Mouse (Mus musculus) kidney, adult 2 months (tissue): Measurements from ENCODE around the gene Ets1. TPM values are rescaled to one million over a fixed set of nuclear protein-coding genes. Genes with fewer than 3 reads are reported as not detected.

ENCODE experiments used
- DNase-seq: peaks from one replicate; pipeline ENCODE4 v3.0.0; 2021
- H3K27ac ChIP-seq: fragments of 200-500 bp; 2 replicates; pipeline ENCODE4 v1.5.1; 2012; ENCODE audit warnings: low read depth, low read length, control low read depth, inconsistent platforms; ENCODE audit not compliant: insufficient read depth
- H3K27me3 ChIP-seq: fragments of 200-500 bp; replicated peaks from 2 replicates; pipeline ENCODE4 v1.6.1; 2012; ENCODE audit warnings: mild to moderate bottlenecking, moderate library complexity, low read length, inconsistent platforms; ENCODE audit not compliant: control insufficient read depth, insufficient read depth
- H3K36me3 ChIP-seq: fragments of 200-500 bp; 2 replicates; pipeline ENCODE4 v1.6.1; 2012; ENCODE audit warnings: mild to moderate bottlenecking, moderate library complexity, low read length, inconsistent platforms; ENCODE audit not compliant: control insufficient read depth, insufficient read depth
- H3K4me1 ChIP-seq: fragments of 200-500 bp; 2 replicates; pipeline ENCODE4 v1.6.1; 2011; ENCODE audit warnings: low read length; ENCODE audit not compliant: control insufficient read depth, insufficient read depth
- H3K4me3 ChIP-seq: fragments of 200-500 bp; 2 replicates; pipeline ENCODE4 v1.5.1; 2011; ENCODE audit warnings: mild to moderate bottlenecking, low read depth, low read length, control low read depth; ENCODE audit not compliant: insufficient read depth
- CTCF ChIP-seq: fragments of 200-500 bp; conservative IDR thresholded peaks from 2 replicates; pipeline ENCODE4 v1.5.1; 2011; ENCODE audit warnings: low read depth, mild to moderate bottlenecking, control low read depth, low read length, moderate library complexity, mixed read lengths; ENCODE audit not compliant: insufficient read depth, insufficient read length
- POLR2A ChIP-seq: fragments of 200-500 bp; IDR thresholded peaks from one replicate; pipeline ENCODE4 v1.6.1; 2011; ENCODE audit warnings: low read depth, low read length, control low read depth
- WGBS: fragments of 180-500 bp; shearing (Covaris S2); methylation state at CpG from one replicate; pipeline ENCODE4 v1.1.7; 2018; 5-methylcytosine and 5-hydroxymethylcytosine counted together
- polyA plus RNA-seq: library from polyadenylated mRNA; depleted of rRNA; stranded (reverse); fragments of >200 nt; gene quantifications from 2 replicates; pipeline ENCODE4 v1.2.3, GENCODE M21; 2012

Ets1 gene
- polyA plus RNA-seq, 1 experiment: 25.2 TPM

DNA sequence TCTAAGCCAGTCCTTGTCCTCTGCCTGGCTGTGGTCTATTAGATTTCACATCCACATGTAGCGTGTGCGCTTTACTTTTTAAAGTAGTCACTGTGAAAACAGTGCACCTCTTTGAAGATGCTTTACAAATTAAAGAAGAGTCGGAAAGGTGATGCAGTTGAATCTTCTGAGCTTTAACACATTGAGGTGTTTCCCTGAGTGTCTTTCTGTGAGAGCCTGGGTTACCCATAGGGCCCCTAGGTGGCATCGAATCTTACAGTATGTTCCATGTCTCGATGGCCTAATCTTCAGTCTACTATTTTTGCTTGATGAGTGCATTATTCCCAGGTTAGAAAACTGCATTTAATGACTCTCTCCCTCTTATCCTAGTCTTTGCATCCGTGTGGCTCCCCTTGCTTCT lies 41.6 kb downstream of the Ets1 start:
- H3K27ac ChIP-seq: no peak overlapping the region
- 88% methylated on average over 6 of the region's 6 CpGs for WGBS

DNA sequence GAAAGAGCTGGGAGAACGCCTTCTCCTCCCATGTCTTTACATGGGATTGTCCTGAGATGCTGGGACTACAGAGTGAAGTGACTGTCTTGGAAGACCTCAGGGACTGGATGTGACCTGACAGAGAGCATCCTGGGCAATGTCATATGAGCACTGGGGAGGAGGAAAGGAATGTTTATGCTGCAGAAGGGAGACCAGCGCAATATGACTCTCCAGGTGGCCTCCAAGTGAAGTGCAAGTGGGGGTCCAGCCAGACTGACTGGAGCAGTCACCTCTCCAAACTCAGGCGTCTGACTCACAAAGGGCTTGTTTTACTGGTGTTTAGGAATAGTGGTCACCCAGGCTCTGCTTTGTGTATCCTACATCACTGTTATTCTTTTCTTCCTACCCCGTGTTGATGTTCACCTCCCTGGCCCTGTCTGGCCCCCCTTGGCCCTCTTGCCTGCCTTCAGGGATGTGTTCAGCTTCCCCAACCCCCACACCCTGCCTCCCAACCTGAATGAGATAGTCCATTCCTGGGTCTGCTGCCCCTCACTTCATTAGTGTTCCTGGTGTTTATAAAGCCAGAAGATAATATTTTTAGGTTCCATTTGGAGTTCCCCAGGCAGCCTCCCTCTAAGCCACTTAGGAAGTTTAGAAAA lies 42.2 kb downstream of the Ets1 start:
- Histone ChIP-seq H3K4me1 (no peaks in the 10 kb centered on the region), H3K27ac (no peak overlapping the region), H3K4me3 (no peak overlapping the region), H3K27me3 (no peaks in the 10 kb centered on the region), H3K36me3 (no peaks in the 10 kb centered on the region)
- 73% methylated on average over 4 of the region's 4 CpGs for WGBS
- no peak for DNase-seq
- TF ChIP-seq POLR2A: no peak
- TF ChIP-seq CTCF: no peak

More for the DNA sequence above, 41.6 kb downstream of the Ets1 start:
- Histone ChIP-seq H3K27me3 (no peaks in the 10 kb centered on the region), H3K4me3 (no peak overlapping the region), H3K4me1 (no peaks in the 10 kb centered on the region), H3K36me3 (no peaks in the 10 kb centered on the region)
- no peak for TF ChIP-seq CTCF
- no peak for TF ChIP-seq POLR2A
- no peak for DNase-seq

DNA sequence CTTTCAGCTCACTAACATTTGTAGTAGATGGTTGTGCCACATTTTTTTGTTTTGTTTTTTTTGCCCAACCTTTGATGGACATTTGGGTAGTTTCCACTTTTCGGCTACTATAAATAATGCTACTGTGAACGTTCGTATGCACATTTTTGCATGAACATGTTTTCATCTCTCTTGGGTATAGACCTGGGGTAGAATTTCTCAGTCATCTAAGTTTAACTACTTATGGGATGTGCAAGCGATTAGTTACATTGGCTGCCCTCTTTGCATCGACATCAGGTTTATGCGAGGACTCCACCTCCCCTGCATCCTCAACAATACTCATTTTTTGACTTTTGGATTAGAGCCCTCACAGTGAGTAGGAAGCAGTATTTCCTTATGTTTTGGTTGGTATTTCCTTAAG lies 43.5 kb downstream of the Ets1 start:
- WGBS: 70% methylated on average over 6 of the region's 6 CpGs
- no peak for TF ChIP-seq POLR2A
- no peak for TF ChIP-seq CTCF
- H3K4me3 ChIP-seq: no peak overlapping the region
- H3K27me3 ChIP-seq: no peaks in the 10 kb centered on the region
- DNase-seq: no peak
- no peaks in the 10 kb centered on the region for H3K36me3 ChIP-seq
- H3K27ac ChIP-seq: no peak overlapping the region
- H3K4me1 ChIP-seq: no peaks in the 10 kb centered on the region

- no peak for DNase-seq
- TF ChIP-seq CTCF (no peak), POLR2A (no peak)
- H3K36me3 ChIP-seq: no peaks in the 10 kb centered on the region
- no peak overlapping the region for H3K4me3 ChIP-seq
- H3K27ac ChIP-seq: no peak overlapping the region
- H3K27me3 ChIP-seq: no peaks in the 10 kb centered on the region
- no peaks in the 10 kb centered on the region for H3K4me1 ChIP-seq
- 78% methylated on average over 2 of the region's 2 CpGs for WGBS
These were observed 44.2 kb downstream of the Ets1 start for GRCm38 (mm10) chr9:32680201-32680600.

GRCm38 (mm10) chr9:32685793-32686558 lies 50.0 kb downstream of the Ets1 start:
- Histone ChIP-seq H3K36me3 (no peaks in the 10 kb centered on the region), H3K4me1 (no peaks in the 10 kb centered on the region), H3K4me3 (no peak overlapping the region), H3K27ac (no peak overlapping the region), H3K27me3 (no peaks in the 10 kb centered on the region)
- 69% methylated on average over 8 of the region's 8 CpGs for WGBS
- no peak for TF ChIP-seq CTCF
- TF ChIP-seq POLR2A: no peak
- no peak for DNase-seq

DNA sequence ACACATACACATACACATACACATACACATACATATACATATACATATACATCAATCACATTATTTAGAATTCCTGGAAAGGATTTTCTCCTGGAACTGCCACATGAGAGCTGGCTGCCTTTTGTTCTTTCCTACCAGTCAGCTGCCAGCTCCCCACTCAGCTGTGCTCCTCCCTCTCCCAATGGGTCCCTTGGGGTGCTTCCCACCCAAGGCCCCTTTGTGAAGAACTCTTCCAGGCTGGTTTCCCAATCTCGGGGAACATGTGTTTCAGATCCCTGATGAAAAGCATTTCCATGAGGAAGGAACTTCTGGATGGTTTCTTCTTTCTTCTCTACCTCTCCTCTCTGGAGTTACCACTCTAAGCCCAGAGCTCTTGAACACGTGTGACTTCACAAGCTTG lies 52.3 kb downstream of the Ets1 start:
- no peak for DNase-seq
- H3K27ac ChIP-seq: no peak overlapping the region; the same call in 1 of the 2 replicates
- H3K27me3 ChIP-seq: no peaks in the 10 kb centered on the region
- 77% methylated on average over 2 of the region's 2 CpGs for WGBS
- TF ChIP-seq CTCF (no peak), POLR2A (no peak)
- no peak overlapping the region for H3K4me3 ChIP-seq
- H3K4me1 ChIP-seq: no peaks in the 10 kb centered on the region
- H3K36me3 ChIP-seq: no peaks in the 10 kb centered on the region

DNA sequence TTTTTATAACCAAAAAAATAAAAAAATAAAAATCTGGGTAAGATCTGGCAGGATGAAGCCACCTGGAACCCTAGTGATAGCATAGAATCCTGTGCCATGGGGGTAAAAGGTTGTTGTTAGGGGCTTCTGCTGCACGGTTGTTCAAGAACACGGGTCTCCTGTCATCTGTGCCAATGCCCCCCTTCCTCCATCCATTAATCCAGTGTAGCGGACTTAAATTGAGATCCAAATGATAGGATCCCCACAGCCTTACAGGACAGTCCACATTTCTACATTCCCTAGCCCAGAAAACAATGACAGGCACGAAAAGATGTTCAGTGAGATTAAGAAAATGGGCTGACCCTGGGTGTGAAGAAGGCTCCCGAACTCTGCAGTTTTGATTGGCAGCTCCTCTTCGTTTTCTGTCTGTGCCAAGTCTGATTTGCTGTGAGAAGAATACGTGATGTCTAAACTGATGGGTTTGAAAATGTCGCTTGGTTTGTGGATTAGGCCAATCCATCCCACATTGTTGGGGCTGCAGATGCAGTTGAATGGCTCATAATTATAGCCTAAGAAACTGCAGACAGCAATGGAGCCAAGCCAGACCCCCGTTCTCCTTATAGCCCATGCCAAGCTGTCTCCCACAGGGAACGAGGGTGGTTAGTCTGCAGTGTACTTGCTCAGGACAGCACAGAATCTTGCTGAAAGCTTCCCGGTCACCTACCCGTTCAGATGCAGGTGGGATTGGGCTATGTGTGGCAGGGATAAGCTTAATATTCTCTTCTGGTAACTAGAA lies 55.3 kb downstream of the Ets1 start:
- H3K27ac ChIP-seq: no peak overlapping the region
- H3K36me3 ChIP-seq: no peaks in the 10 kb centered on the region
- H3K4me3 ChIP-seq: no peak overlapping the region
- H3K27me3 ChIP-seq: no peaks in the 10 kb centered on the region
- no peaks in the 10 kb centered on the region; the same call in 1 of the 2 replicates for H3K4me1 ChIP-seq
- no peak for TF ChIP-seq CTCF
- no peak for DNase-seq
- WGBS: 88% methylated on average over 12 of the region's 12 CpGs
